Mouse (Mus musculus) ES-CJ7 (cell line): ENCODE results near the gene Ppm1d.
A peak's percentile ranks its signal among the peaks of the same experiment; 100 is the strongest.

Experiments
- DNase-seq: peaks from one replicate; pipeline ENCODE4 v3.0.0; 2011; ENCODE audit warnings: low read depth, low spot score

Ppm1d gene

DNA sequence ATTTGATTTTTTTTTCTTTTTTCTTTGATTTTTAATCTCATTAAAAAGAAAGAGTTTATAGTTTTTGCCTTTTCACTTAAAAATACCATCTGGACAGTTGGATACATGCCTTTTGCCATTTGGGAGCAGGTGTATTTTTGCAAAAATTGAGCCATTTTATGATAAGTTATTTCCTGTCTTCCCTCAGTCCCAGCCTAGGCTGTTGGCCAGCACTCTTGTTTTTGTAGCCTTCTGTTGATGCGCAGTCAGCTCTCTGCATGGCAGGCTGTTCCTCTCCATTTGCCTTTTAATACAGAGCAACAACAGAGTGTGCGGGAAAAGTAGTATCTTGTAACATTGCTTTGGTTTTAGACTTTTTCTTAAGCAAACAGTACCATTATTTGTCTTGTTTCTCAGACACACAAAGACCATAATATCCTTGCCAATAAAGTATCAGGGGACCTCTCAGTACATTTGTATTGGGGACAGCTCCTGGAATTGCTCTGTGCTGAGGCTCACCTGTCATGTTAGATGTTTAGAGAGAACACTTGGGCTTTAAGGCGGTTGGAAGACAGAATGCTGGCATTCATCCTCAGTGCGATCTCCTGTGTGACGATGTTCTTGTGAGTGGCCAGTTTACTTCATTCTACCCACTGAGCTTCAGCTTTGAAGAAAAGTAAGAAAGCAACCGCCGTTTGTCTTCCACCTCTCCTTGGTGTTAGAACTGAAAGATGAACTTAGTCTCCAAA lies 18.3 kb downstream of the Ppm1d start:
- DNase-seq: no peak

DNA sequence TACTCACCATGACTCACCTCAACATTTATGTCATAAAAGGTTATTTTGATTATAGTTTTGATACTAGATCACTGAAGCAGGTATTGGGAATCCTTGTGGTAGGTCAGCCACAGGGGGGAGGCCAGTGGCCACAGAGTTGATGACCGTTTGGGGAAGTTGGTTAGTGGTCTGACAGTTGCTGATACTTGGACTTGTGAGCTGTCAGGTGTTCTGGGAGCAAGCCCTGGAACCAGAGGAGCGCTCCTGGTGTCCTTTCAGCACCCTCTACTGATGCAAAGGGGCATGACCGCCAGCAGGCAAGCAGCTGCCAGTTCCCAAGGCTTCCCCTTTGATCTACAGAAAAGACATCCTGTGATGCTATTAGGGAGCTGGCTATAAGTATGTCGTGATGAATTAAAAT lies 23.7 kb downstream of the Ppm1d start:
- DNase-seq: peak; percentile 61

DNA sequence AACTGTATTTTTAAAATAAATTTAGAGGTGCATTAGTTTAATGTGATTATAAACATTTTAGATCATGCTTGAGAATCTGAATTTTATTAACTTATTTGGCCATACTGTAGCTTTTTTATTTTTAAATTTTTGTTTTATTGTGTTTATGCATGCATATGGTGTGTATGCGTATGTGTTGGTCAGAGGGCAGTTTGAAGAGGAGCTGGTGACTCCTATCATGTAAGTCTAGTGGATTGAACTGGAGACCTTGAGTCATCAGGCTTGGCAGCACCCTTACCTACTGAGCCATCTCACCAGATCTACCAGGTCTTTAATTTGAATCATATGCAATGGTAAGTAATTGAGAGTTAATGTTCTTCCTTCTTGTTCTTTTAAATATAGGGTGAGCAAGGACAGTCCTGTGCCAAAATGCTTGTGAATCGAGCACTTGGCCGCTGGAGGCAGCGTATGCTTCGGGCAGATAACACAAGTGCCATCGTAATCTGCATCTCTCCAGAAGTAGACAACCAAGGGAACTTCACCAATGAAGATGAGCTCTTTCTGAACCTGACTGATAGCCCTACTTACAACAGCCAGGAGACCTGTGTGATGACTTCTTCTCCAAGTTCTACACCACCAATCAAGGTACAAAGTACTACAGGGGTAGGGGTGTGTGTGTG lies 28.3 kb downstream of the Ppm1d start:
- DNase-seq: no peak

DNA sequence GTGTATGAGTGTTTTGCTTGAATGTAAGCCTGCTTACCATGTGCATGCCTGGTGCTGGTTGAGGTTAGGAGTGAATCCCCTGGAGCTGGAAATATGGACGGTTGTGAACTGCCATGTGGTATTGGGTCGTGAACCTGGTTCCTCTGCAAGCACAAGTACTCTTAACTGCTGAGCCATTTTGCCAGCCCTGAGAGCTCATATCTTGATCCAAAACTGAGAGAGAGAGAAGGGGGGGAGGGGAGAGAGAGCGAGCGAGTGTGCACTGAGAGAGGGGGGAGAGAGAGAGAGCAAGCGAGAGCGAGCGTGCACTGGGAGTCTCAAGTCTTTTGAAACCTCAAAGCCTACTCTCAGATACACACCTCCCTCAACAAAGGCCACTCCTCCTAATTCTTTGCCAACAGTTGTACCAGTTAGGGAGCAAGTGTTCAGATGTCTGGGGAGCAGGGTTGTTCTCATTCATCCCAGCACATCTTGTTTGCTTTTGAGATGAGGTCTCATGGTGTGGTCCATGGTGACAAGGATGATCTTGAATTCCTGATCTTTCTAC lies 29.1 kb downstream of the Ppm1d start:
- no peak for DNase-seq

DNA sequence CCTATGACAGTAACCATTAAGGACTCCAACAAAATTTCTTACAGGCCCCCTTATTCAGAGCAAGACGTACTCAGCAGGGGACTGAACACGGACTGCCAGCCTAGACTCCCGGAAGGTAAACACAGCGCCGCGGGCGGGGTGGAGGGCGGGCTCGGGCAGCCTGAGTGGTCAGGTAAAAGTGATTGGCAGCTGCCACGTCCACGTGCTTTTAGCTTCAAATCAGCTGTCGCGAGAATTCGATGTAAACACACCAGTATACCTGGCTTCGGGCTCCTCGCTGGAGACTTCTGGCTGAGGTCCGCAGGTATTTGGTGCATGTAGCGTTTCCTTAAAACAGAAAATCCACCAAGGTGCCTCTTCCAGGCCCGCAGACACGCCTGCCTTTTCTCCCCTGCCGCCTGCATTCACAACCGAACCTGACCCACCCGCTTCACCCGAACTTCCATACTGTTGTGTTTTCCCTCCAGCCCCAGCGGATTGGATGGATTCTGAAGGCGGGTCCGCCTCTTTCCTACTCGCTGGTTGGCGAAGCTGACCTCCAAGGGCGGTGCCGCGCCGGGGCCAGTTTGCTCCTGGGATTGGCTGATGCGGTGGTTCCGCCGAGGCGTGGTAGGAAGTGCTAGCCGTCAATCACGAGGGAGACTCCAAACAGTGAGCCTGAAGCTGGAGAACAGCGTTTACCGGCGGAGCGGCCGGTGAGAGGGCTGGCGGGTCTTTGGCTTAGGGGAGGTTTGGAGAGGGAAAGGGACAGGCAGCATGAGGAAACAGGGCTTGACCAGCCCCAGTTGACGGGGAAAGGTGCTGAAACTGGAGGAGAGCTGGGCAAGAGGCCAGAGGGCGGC lies 41.7 kb downstream of the Ppm1d start, which contains the start of gene Bcas3:
Gene Bcas3, plus strand, starts transcription at position 629 of the 842 bp plus-strand sequence.
- peak; percentile 98 for DNase-seq

DNA sequence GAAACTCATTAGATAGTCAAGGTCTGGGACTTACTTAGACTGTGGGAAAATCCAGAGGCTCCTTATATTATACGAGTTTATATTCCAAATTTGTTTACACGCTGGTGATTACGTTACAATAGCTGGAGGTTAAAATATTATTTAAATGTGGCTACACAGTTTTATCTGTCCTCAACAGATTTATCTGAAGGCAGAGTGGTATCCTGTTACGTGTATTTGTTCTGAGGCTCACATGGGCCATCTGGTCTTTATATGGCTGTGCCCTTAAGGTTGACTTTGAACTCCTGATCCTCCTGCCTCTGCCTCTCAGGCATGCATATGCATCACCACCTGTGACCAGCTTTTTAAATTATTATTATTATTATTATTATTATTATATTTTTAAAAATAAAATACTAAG lies 42.8 kb downstream of the Ppm1d start:
- no peak for DNase-seq

DNA sequence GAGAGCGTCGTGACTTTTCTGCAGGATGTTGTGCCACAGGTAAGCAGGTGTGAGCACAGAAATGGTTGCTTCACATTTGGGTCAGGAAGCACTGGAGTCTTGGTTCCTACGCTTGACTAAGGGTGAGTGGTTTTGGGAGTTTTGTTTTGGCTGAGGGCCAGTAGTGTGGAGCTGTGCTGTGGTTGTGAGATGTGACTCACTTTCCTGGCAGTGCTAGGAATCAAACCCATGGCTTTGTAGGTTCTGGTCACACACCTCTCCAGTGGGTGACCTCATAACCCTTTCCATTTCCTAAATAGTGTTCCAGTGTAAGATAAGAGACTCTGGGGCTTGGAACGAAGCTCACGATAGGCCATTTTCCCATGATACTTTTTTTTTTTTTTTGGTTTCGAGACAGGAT lies 48.6 kb downstream of the Ppm1d start:
- no peak for DNase-seq

DNA sequence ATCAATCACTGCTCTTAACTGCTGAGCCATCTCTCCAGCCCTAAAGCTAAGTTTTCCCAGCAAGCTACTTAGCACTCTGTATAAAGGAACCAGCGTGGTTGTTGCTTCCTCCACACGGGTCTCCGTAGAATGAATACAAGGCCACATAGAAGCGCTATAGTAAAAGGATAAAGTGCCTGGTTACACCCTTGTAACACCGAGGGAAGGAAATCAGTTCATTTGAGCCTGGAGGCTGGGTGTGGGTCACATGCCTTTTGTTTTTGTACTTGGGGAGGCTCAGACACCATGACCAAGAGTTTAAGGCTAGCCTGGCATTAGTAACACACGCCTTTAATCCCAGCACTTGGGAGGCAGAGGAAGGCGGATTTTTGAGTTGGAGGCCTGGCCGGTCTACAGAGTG lies 50.6 kb downstream of the Ppm1d start:
- DNase-seq: peak; percentile 16

DNA sequence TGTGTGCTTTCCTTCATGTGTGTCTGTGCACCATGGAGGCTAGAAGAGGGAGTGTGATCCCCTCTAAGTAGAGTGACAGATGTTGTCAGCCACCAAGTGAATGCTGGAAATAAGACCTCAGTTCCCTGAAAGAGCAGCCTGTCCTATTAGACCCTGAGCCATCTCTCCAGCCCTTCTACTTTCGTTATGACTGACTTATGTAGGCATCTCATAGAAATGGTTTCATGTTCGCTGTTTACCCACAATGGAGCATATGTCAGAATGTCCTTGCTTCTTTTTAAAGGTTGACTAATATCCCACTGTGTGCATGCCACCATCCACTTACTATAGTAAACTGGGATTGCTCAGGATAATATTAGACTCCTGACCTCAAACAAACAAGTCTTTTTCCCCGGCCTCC lies 55.1 kb downstream of the Ppm1d start:
- DNase-seq: no peak

DNA sequence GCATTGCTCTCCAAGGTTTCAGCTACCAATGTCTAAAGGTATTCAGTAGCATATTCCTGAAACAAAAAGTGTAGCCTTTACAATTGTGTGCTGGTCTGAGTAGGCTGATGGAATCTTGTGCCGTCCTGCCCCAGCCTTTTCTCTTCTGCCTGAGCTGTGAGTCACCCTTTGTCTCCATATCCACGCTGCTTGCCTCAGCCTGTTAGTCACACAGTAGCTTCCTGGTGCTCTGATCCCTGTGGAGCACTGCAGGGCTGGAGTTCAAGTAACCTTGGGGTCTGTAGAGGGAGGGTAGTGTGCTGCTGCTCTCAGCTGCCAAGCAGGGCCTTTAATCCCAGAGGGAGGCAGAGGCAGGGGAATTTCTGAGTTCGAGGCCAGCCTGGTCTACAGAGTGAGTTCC lies 56.8 kb downstream of the Ppm1d start:
- DNase-seq: no peak

DNA sequence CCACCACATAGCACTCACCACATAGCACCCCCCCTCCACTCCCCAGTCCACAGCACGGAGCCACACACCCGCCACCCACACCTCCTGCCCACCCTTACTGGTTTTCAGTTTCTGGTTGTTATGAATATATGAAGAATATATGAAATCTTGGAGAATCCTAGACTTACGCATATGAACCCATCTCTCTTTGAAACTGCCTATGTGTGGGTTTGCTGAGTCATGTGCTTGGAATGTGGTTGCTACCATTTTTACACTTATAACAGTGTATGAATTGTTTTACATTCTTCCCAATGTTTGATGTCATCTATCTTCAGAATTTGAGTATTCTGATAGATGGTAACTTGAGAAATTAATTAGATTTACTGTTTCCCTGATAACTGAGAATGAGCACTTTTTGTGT lies 68.0 kb downstream of the Ppm1d start:
- no peak for DNase-seq

DNA sequence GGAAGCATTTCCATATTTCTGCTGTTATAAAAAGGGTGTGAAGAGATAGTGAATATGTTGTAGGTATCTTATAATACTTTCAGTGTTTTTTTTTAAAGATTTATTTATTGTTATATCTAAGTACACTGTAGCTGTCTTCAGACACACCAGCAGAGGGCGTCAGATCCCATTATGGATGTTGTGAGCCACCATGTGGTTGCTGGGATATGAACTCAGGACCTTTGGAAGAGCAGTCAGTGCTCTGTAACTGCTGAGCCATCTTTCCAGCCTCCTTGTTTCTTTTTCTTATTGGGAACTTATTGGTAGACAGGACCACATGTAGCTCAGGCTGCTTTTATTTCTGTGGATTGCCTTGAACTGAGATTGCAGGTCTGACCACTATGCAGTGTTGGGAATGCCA lies 69.0 kb downstream of the Ppm1d start:
- no peak for DNase-seq

DNA sequence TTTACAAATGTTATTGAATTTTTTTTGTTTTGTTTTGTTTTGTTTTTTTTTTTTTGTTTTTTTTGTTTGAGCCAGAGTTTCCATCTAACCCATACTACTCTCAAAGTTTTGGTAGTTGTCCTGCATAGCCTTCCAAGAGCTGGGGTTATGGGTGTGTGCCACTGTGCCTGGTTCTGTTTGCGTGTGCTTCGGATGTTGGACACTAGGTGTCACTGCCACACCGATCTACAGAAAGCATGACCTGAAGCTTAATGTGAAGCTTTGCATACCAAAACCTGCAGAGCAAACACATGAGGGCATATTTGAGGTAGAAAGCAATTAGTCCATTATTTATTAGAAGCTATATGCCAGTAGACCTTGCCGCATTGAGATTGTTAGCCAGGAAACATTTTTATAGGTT lies 71.0 kb downstream of the Ppm1d start:
- DNase-seq: peak; percentile 71

DNA sequence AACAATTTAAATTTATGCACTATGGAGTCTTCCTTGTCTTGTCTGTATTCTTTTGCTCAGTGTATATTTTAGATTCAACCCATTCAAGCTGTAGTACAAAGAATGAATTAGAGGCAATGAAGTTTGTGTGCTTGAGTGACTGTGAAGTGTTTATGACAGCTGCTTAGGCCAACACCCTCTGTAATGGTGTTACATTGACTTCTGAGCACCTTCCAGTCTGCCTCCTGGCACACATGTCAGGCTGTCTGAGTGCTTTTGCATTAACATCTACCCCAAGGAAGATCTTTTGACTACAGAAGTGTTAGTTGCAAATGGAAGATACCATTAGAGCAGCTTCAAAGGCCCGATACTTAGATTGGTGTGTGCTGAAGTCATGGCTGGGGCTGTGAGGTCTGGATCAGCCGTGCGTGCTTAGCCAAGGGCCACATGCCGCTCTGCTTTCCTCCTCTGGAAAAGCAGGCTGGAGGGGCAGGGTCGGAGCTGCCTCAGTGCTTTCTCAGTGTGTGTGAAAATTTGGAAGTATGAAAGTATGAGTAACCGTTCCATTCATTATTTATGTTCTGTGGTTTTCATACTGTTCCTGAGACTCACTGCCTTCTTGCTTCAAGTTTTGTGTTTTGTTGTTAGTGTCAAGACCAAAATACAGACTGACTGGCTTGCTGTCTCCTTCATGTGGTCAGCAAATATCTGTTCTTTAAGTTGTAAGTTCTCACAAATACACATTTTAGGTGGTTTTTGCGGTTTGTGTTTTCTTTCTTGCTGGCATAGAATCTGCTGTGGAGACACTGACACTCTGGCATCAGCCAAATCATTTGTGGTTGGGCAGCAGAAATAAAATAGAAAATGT lies 73.2 kb downstream of the Ppm1d start:
- DNase-seq: no peak

DNA sequence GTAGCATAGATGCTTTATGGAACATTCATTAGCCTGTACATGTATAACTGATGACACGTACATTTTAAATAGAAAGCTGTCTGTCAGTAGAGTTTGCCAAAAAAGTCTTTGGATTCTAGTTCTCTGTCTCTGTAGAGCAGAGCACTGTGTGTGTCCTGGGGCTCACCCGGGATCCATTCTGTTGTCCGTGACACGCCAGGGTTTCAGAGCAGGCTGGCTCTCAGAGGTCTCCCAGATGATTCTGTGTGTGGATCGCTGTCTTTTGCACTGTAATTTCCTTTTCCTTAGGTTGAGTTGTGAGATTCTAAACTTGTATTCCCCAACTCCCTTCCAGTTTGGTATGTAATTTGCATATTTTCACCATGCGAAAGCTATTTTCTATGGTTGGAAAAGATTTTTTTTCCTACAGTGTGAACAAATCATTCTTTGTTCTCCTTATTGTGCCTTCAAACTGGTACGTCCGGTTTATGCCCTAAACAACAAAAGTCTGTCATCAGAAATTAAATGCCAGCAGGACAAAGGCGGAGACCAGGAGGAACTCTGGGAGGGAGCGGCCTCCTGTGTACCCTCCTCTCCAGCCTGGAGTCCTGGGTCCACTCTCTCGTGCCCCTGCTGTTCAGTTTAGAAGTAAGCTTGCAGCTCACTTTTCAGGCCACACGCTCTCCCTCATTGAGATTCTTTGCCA lies 81.3 kb downstream of the Ppm1d start:
- peak; percentile 66 for DNase-seq

DNA sequence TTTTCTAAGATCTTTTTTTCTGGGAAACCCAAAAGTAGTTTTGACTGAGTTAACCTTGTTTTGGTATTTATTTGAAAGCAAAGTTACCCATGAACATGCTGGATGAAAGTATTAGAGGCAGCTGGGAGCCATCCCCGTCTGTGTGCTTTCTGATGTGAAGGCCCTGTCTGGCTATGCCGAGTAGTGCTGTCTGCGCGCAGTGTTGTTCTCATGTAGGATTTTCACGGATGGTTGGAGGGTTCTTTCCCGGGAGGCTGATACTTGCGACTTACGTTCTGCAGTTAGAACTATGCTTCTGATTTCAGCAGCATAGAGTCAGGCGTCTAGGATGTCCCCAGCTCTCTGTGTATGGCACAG lies 81.8 kb downstream of the Ppm1d start:
- no peak for DNase-seq

DNA sequence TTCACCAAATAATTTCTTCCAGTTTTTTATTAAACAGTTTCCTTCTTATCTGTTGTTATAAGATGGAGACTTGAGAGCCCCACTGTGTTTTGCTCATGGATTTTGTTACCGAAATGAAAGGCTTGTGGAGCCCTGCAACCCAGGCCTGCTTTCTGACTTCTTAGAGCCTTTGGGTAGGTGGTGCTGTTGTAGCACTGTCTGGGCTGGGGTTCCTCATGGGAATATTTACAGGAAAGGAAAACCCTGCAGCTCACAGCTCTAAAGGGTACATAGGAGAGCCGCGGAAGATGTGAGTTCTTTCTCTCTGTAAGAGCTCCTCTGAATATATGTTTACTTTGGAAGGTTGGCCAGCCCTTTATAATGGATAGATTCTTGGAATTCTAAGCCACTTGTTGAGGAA lies 82.9 kb downstream of the Ppm1d start:
- no peak for DNase-seq

DNA sequence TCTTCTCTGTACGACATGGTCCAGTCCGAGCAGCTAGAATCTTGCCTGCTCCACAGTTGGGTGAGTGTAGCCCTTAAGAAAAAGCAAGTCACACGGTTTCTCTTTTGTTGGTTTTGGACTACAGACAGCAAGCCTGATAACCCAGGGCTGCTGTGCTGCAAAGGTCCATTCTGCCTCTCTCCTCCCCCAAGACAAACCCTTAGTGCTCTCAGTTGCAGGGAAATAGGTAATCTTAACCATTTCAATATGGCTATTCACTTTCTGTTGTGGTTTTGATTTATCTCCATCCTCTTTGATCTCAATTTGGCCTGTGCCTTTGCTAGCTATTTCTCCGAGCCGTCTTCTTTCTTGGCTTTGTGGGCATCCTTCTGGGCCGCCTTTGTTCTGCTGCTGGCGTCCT lies 84.3 kb downstream of the Ppm1d start:
- DNase-seq: no peak
